Mouse (Mus musculus) stomach, postnatal 0 days (tissue): ENCODE data around the gene Pwwp2b. TPM values are rescaled to one million over a fixed set of nuclear protein-coding genes. Genes with fewer than 3 reads are reported as not detected.

Experiments
- ATAC-seq: fragments of 200-750 bp; cut with Nextera tagmentation; 2 replicates; pipeline ENCODE4 v1.8.0; 2017; ENCODE audit not compliant: low FRiP score, low TSS enrichment
- DNase-seq: peaks from one replicate; pipeline ENCODE4 v3.0.0-alpha.2; 2016; ENCODE audit warnings: low spot score
- H3K27ac ChIP-seq: fragments of 300-500 bp; sonication (generic); replicated peaks from 2 replicates; pipeline ENCODE4 v1.5.1; 2014; ENCODE audit warnings: mild to moderate bottlenecking, control low read depth
- H3K27me3 ChIP-seq: fragments of 300-500 bp; sonication (generic); 2 replicates; pipeline ENCODE4 v1.6.1; 2014; ENCODE audit warnings: low read length; ENCODE audit not compliant: control insufficient read depth, insufficient read depth
- H3K36me3 ChIP-seq: fragments of 300-500 bp; sonication (generic); 2 replicates; pipeline ENCODE4 v1.6.1; 2014; ENCODE audit warnings: low read length, mixed read lengths; ENCODE audit not compliant: control insufficient read depth, insufficient read depth
- H3K4me1 ChIP-seq: fragments of 300-500 bp; sonication (generic); replicated peaks from 2 replicates; pipeline ENCODE4 v1.6.1; 2014; ENCODE audit warnings: antibody characterized with exemption; ENCODE audit not compliant: control insufficient read depth, insufficient read depth
- H3K4me2 ChIP-seq: fragments of 300-500 bp; sonication (generic); replicated peaks from 2 replicates; pipeline ENCODE4 v1.6.1; 2014; ENCODE audit warnings: low read depth, mild to moderate bottlenecking, control low read depth, moderate library complexity
- H3K4me3 ChIP-seq: fragments of 300-500 bp; sonication (generic); 2 replicates; pipeline ENCODE4 v1.5.1; 2014; ENCODE audit warnings: low read depth, low read length, control low read depth
- H3K9ac ChIP-seq: fragments of 300-500 bp; sonication (generic); 2 replicates; pipeline ENCODE4 v1.6.1; 2014; ENCODE audit warnings: mild to moderate bottlenecking, low read length, control low read depth, mixed read lengths
- H3K9me3 ChIP-seq: fragments of 300-500 bp; sonication (generic); 2 replicates; pipeline ENCODE4 v1.6.1; 2016; ENCODE audit warnings: low read length; ENCODE audit not compliant: control insufficient read depth
- CTCF ChIP-seq: IDR thresholded peaks from 2 replicates; pipeline ENCODE4 v1.5.1; 2016; ENCODE audit warnings: antibody characterized with exemption, low read depth, mild to moderate bottlenecking, moderate library complexity
- EP300 ChIP-seq: optimal IDR thresholded peaks from 2 replicates; pipeline ENCODE3; 2016; ENCODE audit warnings: antibody characterized with exemption
- WGBS: fragments of 180-500 bp; shearing (Covaris S2); extraction: QIAGEN DNeasy Blood & Tissue Kit; methylation state at CpG from one replicate; pipeline ENCODE4 v1.1.7; 2014; 5-methylcytosine and 5-hydroxymethylcytosine counted together
- polyA plus RNA-seq: library from polyadenylated mRNA; unstranded; fragments of >200 nt; fragmentation: Nextera tagmentation; extraction: Ambion mirVana; gene quantifications from 2 replicates; pipeline ENCODE4 v1.2.1, GENCODE M21; 2015

Pwwp2b gene
- polyA plus RNA-seq, 1 experiment from 2014 or later = 16.0 TPM

DNA sequence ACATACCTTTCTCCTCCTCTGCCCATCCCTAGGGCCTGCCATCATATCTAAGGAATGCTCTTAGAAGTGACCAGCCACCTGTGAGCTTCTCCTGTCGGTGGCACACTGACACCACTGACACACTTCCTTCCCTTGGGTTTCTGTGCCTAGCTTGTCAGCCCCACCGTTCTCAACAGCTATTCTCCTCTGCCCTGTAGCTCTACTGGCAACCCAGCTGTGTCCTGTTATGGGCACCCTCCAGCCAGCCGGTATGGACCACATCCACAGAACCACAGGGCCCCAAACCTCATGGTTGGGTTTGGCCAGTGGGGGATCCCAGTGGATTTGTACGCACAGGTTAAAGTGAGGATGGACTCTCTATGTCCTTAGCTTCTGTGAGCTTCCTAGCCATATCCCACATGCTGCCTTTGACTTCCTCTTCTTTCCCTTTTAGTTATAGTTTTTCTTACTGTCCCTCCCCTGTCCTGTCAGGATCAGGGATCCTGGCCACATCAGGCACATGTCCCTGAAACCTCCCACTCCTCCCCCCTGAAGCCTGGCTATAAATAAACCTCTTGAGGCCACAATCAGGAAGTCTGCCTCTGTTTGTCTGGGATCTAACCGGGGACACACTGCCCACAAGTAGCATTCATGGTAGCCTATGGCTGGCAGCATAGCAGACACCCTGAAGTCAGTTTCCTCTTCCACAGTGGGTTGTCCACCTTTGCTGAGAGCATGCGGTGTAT is 19.7 kb upstream of the Pwwp2b start:
- Histone ChIP-seq H3K36me3 (no peaks in the 10 kb centered on the region), H3K9me3 (no peaks in the 10 kb centered on the region), H3K4me3 (no peak overlapping the region), H3K27me3 (no peaks in the 10 kb centered on the region), H3K4me1 (no peaks in the 10 kb centered on the region), H3K4me2 (no peak overlapping the region), H3K9ac (no peak overlapping the region), H3K27ac (no peak overlapping the region)
- ATAC-seq (no peak), DNase-seq (no peak)
- WGBS = 65% methylated on average over 6 of the region's 6 CpGs
- no peak for TF ChIP-seq EP300
- TF ChIP-seq CTCF = no peak

GRCm38 (mm10) chr7:139229837-139230236 is 18.4 kb upstream of the Pwwp2b start:
- Histone ChIP-seq H3K27me3 (no peaks in the 10 kb centered on the region), H3K36me3 (no peaks in the 10 kb centered on the region), H3K9ac (no peak overlapping the region), H3K4me1 (no peaks in the 10 kb centered on the region), H3K9me3 (no peaks in the 10 kb centered on the region), H3K4me2 (no peak overlapping the region), H3K27ac (no peak overlapping the region), H3K4me3 (no peak overlapping the region)
- no peak for DNase-seq
- TF ChIP-seq CTCF = no peak
- 75% methylated on average over 5 of the region's 5 CpGs for WGBS
- ATAC-seq = no peak

GRCm38 (mm10) chr7:139230241-139230640 is 18.0 kb upstream of the Pwwp2b start:
- Histone ChIP-seq H3K4me3 (no peak overlapping the region), H3K27me3 (no peaks in the 10 kb centered on the region), H3K9ac (no peak overlapping the region), H3K27ac (no peak overlapping the region), H3K9me3 (no peaks in the 10 kb centered on the region), H3K4me1 (no peaks in the 10 kb centered on the region), H3K4me2 (no peak overlapping the region), H3K36me3 (no peaks in the 10 kb centered on the region)
- DNase-seq (no peak), ATAC-seq (no peak)
- TF ChIP-seq CTCF (no peak), EP300 (no peak)
- 77% methylated on average over 12 of the region's 12 CpGs for WGBS

- ATAC-seq (peak; percentile 83), DNase-seq (peak; percentile 90)
- 0% methylated on average over 7 of the region's 7 CpGs for WGBS
- no peaks in the 10 kb centered on the region for H3K9me3 ChIP-seq
- no peaks in the 10 kb centered on the region for H3K4me1 ChIP-seq
- H3K27me3 ChIP-seq = no peaks in the 10 kb centered on the region
- H3K4me3 ChIP-seq = no peak overlapping the region
- no peak overlapping the region for H3K4me2 ChIP-seq
- no peak for TF ChIP-seq EP300
- TF ChIP-seq CTCF = peak; percentile 98
- H3K9ac ChIP-seq = no peak overlapping the region
- no peaks in the 10 kb centered on the region for H3K36me3 ChIP-seq
- H3K27ac ChIP-seq = no peak overlapping the region
Measured at GRCm38 (mm10) chr7:139233714-139234113, 14.6 kb upstream of the Pwwp2b start.

GRCm38 (mm10) chr7:139234426-139235188 is 13.7 kb upstream of the Pwwp2b start:
- ATAC-seq (peak; percentile 52), DNase-seq (peak; percentile 56)
- TF ChIP-seq EP300 (no peak), CTCF (peak; percentile 63)
- Histone ChIP-seq H3K27me3 (no peaks in the 10 kb centered on the region), H3K4me1 (no peaks in the 10 kb centered on the region), H3K36me3 (no peaks in the 10 kb centered on the region), H3K4me2 (no peak overlapping the region), H3K27ac (no peak overlapping the region), H3K4me3 (no peak overlapping the region), H3K9ac (peak overlapping the region; percentile 5; the same call in 1 of the 2 replicates), H3K9me3 (no peaks in the 10 kb centered on the region)
- 17% methylated on average over 18 of the region's 18 CpGs for WGBS
